Comparison of ENCODE assay signal across 8 mouse cellular contexts in genomic region chr15:99125711-99126080, GRCm38 (mm10). TPM values are rescaled to one million over a fixed set of nuclear protein-coding genes. Genes with fewer than 3 reads are reported as not detected.
A peak's percentile ranks its signal among the peaks of the same experiment; 100 is the strongest.
DNase-seq lines count a peak whose midpoint lies in the region; ATAC-seq and TF ChIP-seq lines count a peak whose summit lies in the region.

Gene Spats2, plus strand, starts transcription at chr15:99125916.

- no peak for TF ChIP-seq POLR2A in testis, adult 2 months (IDR thresholded peaks at IDR 0.05; ENCODE audit: control insufficient read depth, low read depth, low read length)

- peak within 1 kb of the TSS; percentile 89 for H3K27ac ChIP-seq in testis, adult 2 months (ENCODE audit: control insufficient read depth, insufficient read depth, low read depth, low read length)
- H3K27ac ChIP-seq in hindbrain, postnatal 0 days: peak within 1 kb of the TSS; percentile 91
- peak within 1 kb of the TSS; percentile 95 for H3K27ac ChIP-seq in midbrain, embryonic 10.5 days (replicated peaks)

- H3K36me3 ChIP-seq in erythroblast, embryonic 14.5 days (ENCODE audit: control insufficient read depth): no peaks in the 10 kb centered on the region
- H3K36me3 ChIP-seq in testis, adult 2 months (ENCODE audit: control insufficient read depth, insufficient read depth, low read length): no peaks in the 10 kb centered on the region; the same call in 1 of the 2 replicates
- H3K36me3 ChIP-seq in hindbrain, postnatal 0 days (ENCODE audit: insufficient read depth, low read length): no peaks in the 10 kb centered on the region
- peaks cover 7% of the 10 kb centered on the region for H3K36me3 ChIP-seq in midbrain, embryonic 10.5 days

- peaks cover 20% of the 10 kb centered on the region for H3K4me1 ChIP-seq in erythroblast, embryonic 14.5 days (ENCODE audit: control insufficient read depth)
- no peaks in the 10 kb centered on the region; the same call in none of the 2 replicates for H3K4me1 ChIP-seq in testis, adult 2 months (ENCODE audit: control insufficient read depth, insufficient read depth, low read length)
- H3K4me1 ChIP-seq in hindbrain, postnatal 0 days (ENCODE audit: insufficient read depth, low read length): no peaks in the 10 kb centered on the region
- H3K4me1 ChIP-seq in midbrain, embryonic 10.5 days: peaks cover 42% of the 10 kb centered on the region

- H3K4me3 ChIP-seq in erythroblast, embryonic 14.5 days (replicated peaks): peak within 1 kb of the TSS; percentile 72
- H3K4me3 ChIP-seq in testis, adult 2 months (ENCODE audit: control insufficient read depth, low read depth, low read length): peak within 1 kb of the TSS; percentile 93
- peak within 1 kb of the TSS; percentile 80 for H3K4me3 ChIP-seq in hindbrain, postnatal 0 days (ENCODE audit: low read length)
- H3K4me3 ChIP-seq in midbrain, embryonic 10.5 days: peak within 1 kb of the TSS; percentile 80

- WGBS in hindbrain, postnatal 0 days: 2% methylated on average over 12 of the region's 12 CpGs
- WGBS in midbrain, embryonic 10.5 days: 2% methylated on average over 12 of the region's 12 CpGs

- H3K27me3 ChIP-seq in erythroblast, embryonic 14.5 days (ENCODE audit: control insufficient read depth): peaks cover 35% of the 10 kb centered on the region
- no peaks in the 10 kb centered on the region for H3K27me3 ChIP-seq in testis, adult 2 months (ENCODE audit: control insufficient read depth, insufficient read depth, low read length)
- H3K27me3 ChIP-seq in hindbrain, postnatal 0 days (ENCODE audit: insufficient read depth, low read length): no peaks in the 10 kb centered on the region
- peaks cover 8% of the 10 kb centered on the region; the same call in 1 of the 2 replicates for H3K27me3 ChIP-seq in midbrain, embryonic 10.5 days (ENCODE audit: low read depth, poor library complexity, severe bottlenecking)

- H3K9me3 ChIP-seq in erythroblast, embryonic 14.5 days (ENCODE audit: control insufficient read depth, low read length): no peaks in the 10 kb centered on the region
- no peaks in the 10 kb centered on the region for H3K9me3 ChIP-seq in hindbrain, postnatal 0 days (ENCODE audit: low read length)
- no peaks in the 10 kb centered on the region for H3K9me3 ChIP-seq in midbrain, embryonic 10.5 days (replicated peaks)

- no peak for DNase-seq in testis, postnatal 10 days (ENCODE audit: low spot score)
- no peak for DNase-seq in hindbrain, postnatal 0 days (ENCODE audit: low spot score)
- DNase-seq in midbrain, embryonic 10.5 days (ENCODE audit: low spot score): no peak
- DNase-seq in ovary, postnatal 36 days (ENCODE audit: low spot score): no peak
- DNase-seq in cerebellum, adult 9-10 months: no peak

- no peak for TF ChIP-seq CTCF in testis, adult 2 months (IDR thresholded peaks at IDR 0.05; ENCODE audit: control insufficient read depth, insufficient read depth, insufficient replicate concordance, low read depth, low read length)
- TF ChIP-seq CTCF in hindbrain, postnatal 0 days (IDR thresholded peaks at IDR 0.05; ENCODE audit: low read depth): no peak

- ATAC-seq in erythroblast, adult 5-6 weeks (replicated peaks; ENCODE audit: low FRiP score, poor library complexity, severe bottlenecking): no peak
- ATAC-seq in hindbrain, postnatal 0 days: no peak

- H3K9ac ChIP-seq in hindbrain, postnatal 0 days (replicated peaks; ENCODE audit: low read length): peak within 1 kb of the TSS; percentile 88

- H3K4me2 ChIP-seq in hindbrain, postnatal 0 days (ENCODE audit: low read depth, low read length): peak within 1 kb of the TSS; percentile 63

RNA-seq across cellular contexts. Expression of gene Spats2, which starts in this region (rescaled TPM):
- 0.19 and 0.40 TPM in 2 replicates for polyA plus RNA-seq in erythroblast, embryonic 14.5 days (2012)
- not detected in 2 replicates for total RNA-seq in erythroblast, adult 5-6 weeks (2015; ENCODE audit: low replicate concordance)
- 2.6 TPM in 1 of 2 replicates, not detected in the other for total RNA-seq in erythroblast, adult 5-6 weeks (2017; ENCODE audit: low replicate concordance)
- 34.2 and 35.8 TPM in 2 replicates for polyA plus RNA-seq in testis, adult 2 months (2012; rRNA removed)
- 23.6 and 25.8 TPM in 2 replicates for total RNA-seq in hindbrain, postnatal 0 days (2014; rRNA removed)
- polyA plus RNA-seq in hindbrain, postnatal 0 days (2015; fragmentation: Nextera tagmentation; extraction: Ambion mirVana): 23.4 and 23.6 TPM in 2 replicates
- 55.3 and 57.1 TPM in 2 replicates for polyA plus RNA-seq in midbrain, embryonic 10.5 days (2016; fragmentation: Nextera tagmentation; extraction: Ambion mirVana)

Comparison
In these comparisons a context has a peak if more than half of its experiments do, and no peak if none do; other contexts are left out.
1. RNA of gene Spats2 (polyA plus RNA-seq): 55.3 to 57.1 TPM in midbrain, embryonic 10.5 days, 34.2 to 35.8 TPM in testis, adult 2 months and 23.4 to 23.6 TPM in hindbrain, postnatal 0 days; 0.19 to 0.40 TPM in erythroblast, embryonic 14.5 days; every median in the first group is over 10 times any median in the second.
2. Peak in every context shown above with its lines, with median percentiles within 50 percentile points of each other: H3K4me3 ChIP-seq and H3K27ac ChIP-seq.